In genomic region chr15:74214611-74215010, GRCm38 (mm10) we compare ENCODE assay signal across 22 mouse cellular contexts.
DNase-seq lines count a peak whose midpoint lies in the region; ATAC-seq and TF ChIP-seq lines count a peak whose summit lies in the region.
"Had no signal": no experiment of that assay in that cellular context is flagged by ENCODE, and none has a peak within 500 bp of the region (broad histone marks: within the 10 kb centered on the region; RNA-seq: fewer than 3 reads in every experiment).

No protein-coding gene starts in this region.

- DNase-seq in forebrain, embryonic 10.5 days (ENCODE audit: extremely low spot score, low spot score), result no peak
- DNase-seq in forebrain, postnatal 0 days, result no peak
- DNase-seq in ZHBTc4 (ENCODE audit: low read depth, low spot score), result peak; percentile 24
- DNase-seq in liver, postnatal 0 days, result no peak
- no peak for DNase-seq in lung, postnatal 4 days
- DNase-seq: adrenal gland, adult 8-10 months; B cell, adult 2 months; cerebellum, adult 9-10 months; gastrocnemius, postnatal 10 days; heart, postnatal 10 days; kidney, adult 11 months; kidney, postnatal 4 days; left cerebral cortex, postnatal 4 days; right cerebral cortex, postnatal 14 days; spleen, adult 18-20 months had no signal

- peaks cover 58% of the 10 kb centered on the region for H3K4me1 ChIP-seq in forebrain, embryonic 10.5 days
- 0 out of 2 replicates have a peak, but pooled peaks cover 5% of the 10 kb centered on the region for H3K4me1 ChIP-seq in forebrain, postnatal 0 days (ENCODE audit: insufficient read depth)
- peaks cover 31% of the 10 kb centered on the region for H3K4me1 ChIP-seq in midbrain, embryonic 12.5 days
- H3K4me1 ChIP-seq in midbrain, embryonic 15.5 days, result peaks cover 19% of the 10 kb centered on the region
- H3K4me1 ChIP-seq in liver, postnatal 0 days (ENCODE audit: insufficient read depth), result no peaks in the 10 kb centered on the region
- H3K4me1 ChIP-seq: limb, embryonic 15.5 days; liver, embryonic 15.5 days had no signal

- ATAC-seq in forebrain, postnatal 0 days, result no peak
- ATAC-seq in midbrain, embryonic 12.5 days (ENCODE audit: low FRiP score, low read depth), result no peak
- ATAC-seq in midbrain, embryonic 15.5 days (replicated peaks), result no peak
- ATAC-seq in liver, postnatal 0 days, result no peak

- H3K36me3 ChIP-seq in forebrain, embryonic 10.5 days (replicated peaks), result no peaks in the 10 kb centered on the region
- no peaks in the 10 kb centered on the region for H3K36me3 ChIP-seq in forebrain, postnatal 0 days (ENCODE audit: insufficient read depth)
- H3K36me3 ChIP-seq in midbrain, embryonic 12.5 days, result no peaks in the 10 kb centered on the region
- H3K36me3 ChIP-seq in midbrain, embryonic 15.5 days (replicated peaks), result no peaks in the 10 kb centered on the region
- H3K36me3 ChIP-seq in liver, postnatal 0 days (replicated peaks; ENCODE audit: insufficient read depth, low read length), result no peaks in the 10 kb centered on the region
- H3K36me3 ChIP-seq: heart, embryonic 12.5 days; limb, embryonic 15.5 days; liver, embryonic 15.5 days; neural tube, embryonic 12.5 days had no signal

- no peak for TF ChIP-seq CTCF in forebrain, postnatal 0 days (IDR thresholded peaks at IDR 0.05; ENCODE audit: low read depth)
- TF ChIP-seq CTCF in liver, postnatal 0 days (IDR thresholded peaks at IDR 0.05; ENCODE audit: low read depth), result no peak

- peaks cover 62% of the 10 kb centered on the region for H3K27me3 ChIP-seq in forebrain, embryonic 10.5 days (ENCODE audit: poor library complexity, severe bottlenecking)
- H3K27me3 ChIP-seq in forebrain, postnatal 0 days (ENCODE audit: insufficient read depth, low read length), result no peaks in the 10 kb centered on the region
- peaks cover 21% of the 10 kb centered on the region for H3K27me3 ChIP-seq in midbrain, embryonic 12.5 days
- H3K27me3 ChIP-seq in midbrain, embryonic 15.5 days (replicated peaks), result 0 out of 2 replicates have a peak, but pooled peaks cover 3% of the 10 kb centered on the region
- no peaks in the 10 kb centered on the region for H3K27me3 ChIP-seq in liver, postnatal 0 days (ENCODE audit: insufficient read depth, low read length)
- H3K27me3 ChIP-seq: liver, embryonic 15.5 days; neural tube, embryonic 12.5 days had no signal

- no peak overlapping the region for H3K4me2 ChIP-seq in forebrain, postnatal 0 days (ENCODE audit: low read depth)
- no peak overlapping the region for H3K4me2 ChIP-seq in midbrain, embryonic 12.5 days (replicated peaks)
- no peak overlapping the region for H3K4me2 ChIP-seq in midbrain, embryonic 15.5 days
- H3K4me2 ChIP-seq in liver, postnatal 0 days (ENCODE audit: low read depth, low read length), result no peak overlapping the region
- H3K4me2 ChIP-seq: heart, embryonic 12.5 days; limb, embryonic 15.5 days; liver, embryonic 15.5 days; neural tube, embryonic 12.5 days had no signal

- WGBS in forebrain, embryonic 10.5 days, result 39% methylated on average over 6 of the region's 6 CpGs
- WGBS in forebrain, postnatal 0 days, result 42% methylated on average over 6 of the region's 6 CpGs
- 34% methylated on average over 6 of the region's 6 CpGs for WGBS in midbrain, embryonic 12.5 days
- 42% methylated on average over 6 of the region's 6 CpGs for WGBS in midbrain, embryonic 15.5 days
- WGBS in liver, postnatal 0 days (ENCODE audit: insufficient replicate concordance), result 53% methylated on average over 6 of the region's 6 CpGs

- no peak overlapping the region for H3K9ac ChIP-seq in forebrain, postnatal 0 days
- H3K9ac ChIP-seq in midbrain, embryonic 12.5 days (replicated peaks), result no peak overlapping the region
- H3K9ac ChIP-seq in midbrain, embryonic 15.5 days, result no peak overlapping the region
- no peak overlapping the region for H3K9ac ChIP-seq in liver, postnatal 0 days (replicated peaks)
- H3K9ac ChIP-seq: heart, embryonic 12.5 days; limb, embryonic 15.5 days; liver, embryonic 15.5 days had no signal

- no peaks in the 10 kb centered on the region for H3K9me3 ChIP-seq in forebrain, embryonic 10.5 days
- H3K9me3 ChIP-seq in forebrain, postnatal 0 days (ENCODE audit: low read length), result no peaks in the 10 kb centered on the region
- H3K9me3 ChIP-seq in midbrain, embryonic 12.5 days, result no peaks in the 10 kb centered on the region
- no peaks in the 10 kb centered on the region for H3K9me3 ChIP-seq in midbrain, embryonic 15.5 days
- no peaks in the 10 kb centered on the region for H3K9me3 ChIP-seq in liver, postnatal 0 days (ENCODE audit: low read length)
- H3K9me3 ChIP-seq: heart, embryonic 12.5 days; limb, embryonic 15.5 days; liver, embryonic 15.5 days; neural tube, embryonic 12.5 days had no signal

- TF ChIP-seq EP300 in liver, postnatal 0 days (IDR thresholded peaks at IDR 0.05; ENCODE audit: low read depth), result no peak

- no peak overlapping the region for H3K4me3 ChIP-seq in forebrain, embryonic 10.5 days
- H3K4me3 ChIP-seq in forebrain, postnatal 0 days (ENCODE audit: low read depth, low read length), result no peak overlapping the region
- H3K4me3 ChIP-seq in midbrain, embryonic 12.5 days, result no peak overlapping the region
- no peak overlapping the region for H3K4me3 ChIP-seq in midbrain, embryonic 15.5 days
- H3K4me3 ChIP-seq in liver, postnatal 0 days (ENCODE audit: low read depth, low read length), result no peak overlapping the region
- H3K4me3 ChIP-seq: heart, embryonic 12.5 days; limb, embryonic 15.5 days; liver, embryonic 15.5 days; neural tube, embryonic 12.5 days had no signal

- H3K27ac ChIP-seq in forebrain, embryonic 10.5 days, result 0 out of 2 replicates have a peak overlapping the region, but pooled peaks have one; percentile 20
- no peak overlapping the region for H3K27ac ChIP-seq in forebrain, postnatal 0 days (ENCODE audit: low read depth, low read length)
- H3K27ac ChIP-seq in midbrain, embryonic 12.5 days (replicated peaks), result 0 out of 2 replicates have a peak overlapping the region, but pooled peaks have one; percentile 25
- no peak overlapping the region for H3K27ac ChIP-seq in midbrain, embryonic 15.5 days
- no peak overlapping the region for H3K27ac ChIP-seq in liver, postnatal 0 days (ENCODE audit: low read depth)
- H3K27ac ChIP-seq: limb, embryonic 15.5 days; liver, embryonic 15.5 days; macrophage; neural tube, embryonic 12.5 days had no signal

Comparison
In these comparisons a context has a peak if more than half of its experiments do, and no peak if none do; other contexts are left out.
1. H3K27ac ChIP-seq: peak in forebrain, embryonic 10.5 days (single experiment) and midbrain, embryonic 12.5 days (single experiment); none in forebrain, postnatal 0 days (single experiment), midbrain, embryonic 15.5 days (single experiment) and liver, postnatal 0 days (single experiment).